Mouse (Mus musculus) cerebellum, adult 11-12 months (tissue): ENCODE measurements around the gene Sec14l2.
"Not testable (repeated sequence)": the region's sequence is repeated elsewhere in the genome, so short reads cannot be mapped to it uniquely, and the experiment has no call there.

Experiments used
- DNase-seq: peaks from one replicate; pipeline ENCODE4 v3.0.0; 2022

The Sec14l2 gene

GRCm38 (mm10) chr11:4128461-4128860, 5.2 kb upstream of the Sec14l2 start:
- not testable (repeated sequence) for DNase-seq

GRCm38 (mm10) chr11:4127059-4127458, 3.8 kb upstream of the Sec14l2 start:
- DNase-seq = no peak

- DNase-seq = no peak
Observed at GRCm38 (mm10) chr11:4123922-4124321, 707 bp upstream of the Sec14l2 start.

GRCm38 (mm10) chr11:4122226-4122625, 989 bp downstream of the Sec14l2 start:
- DNase-seq = no peak

- no peak for DNase-seq
Observed at GRCm38 (mm10) chr11:4121691-4122090, 1.5 kb downstream of the Sec14l2 start.

GRCm38 (mm10) chr11:4119635-4120034, 3.6 kb downstream of the Sec14l2 start:
- DNase-seq = no peak

- peak; percentile 81 for DNase-seq
Observed at GRCm38 (mm10) chr11:4118081-4118921, 4.9 kb downstream of the Sec14l2 start.

GRCm38 (mm10) chr11:4117372-4118071, 5.7 kb downstream of the Sec14l2 start:
- no peak for DNase-seq

GRCm38 (mm10) chr11:4116458-4117141, 6.6 kb downstream of the Sec14l2 start:
- DNase-seq = no peak

GRCm38 (mm10) chr11:4115407-4115806, 7.8 kb downstream of the Sec14l2 start:
- DNase-seq = no peak

- DNase-seq = not testable (repeated sequence)
Observed at GRCm38 (mm10) chr11:4114541-4114940, 8.7 kb downstream of the Sec14l2 start.

- DNase-seq = no peak
Observed at GRCm38 (mm10) chr11:4113970-4114369, 9.2 kb downstream of the Sec14l2 start.

GRCm38 (mm10) chr11:4113496-4113895, 9.7 kb downstream of the Sec14l2 start:
- no peak for DNase-seq

- no peak for DNase-seq
Observed at GRCm38 (mm10) chr11:4112861-4113260, 10.4 kb downstream of the Sec14l2 start.

- DNase-seq = no peak
Observed at GRCm38 (mm10) chr11:4112033-4112432, 11.2 kb downstream of the Sec14l2 start.

GRCm38 (mm10) chr11:4108691-4109090, 14.5 kb downstream of the Sec14l2 start:
- DNase-seq = no peak

- not testable (repeated sequence) for DNase-seq
Observed at GRCm38 (mm10) chr11:4107901-4108300, 15.3 kb downstream of the Sec14l2 start.

GRCm38 (mm10) chr11:4105444-4105843, 17.8 kb downstream of the Sec14l2 start:
- no peak for DNase-seq

GRCm38 (mm10) chr11:4104989-4105388, 18.2 kb downstream of the Sec14l2 start:
- DNase-seq = no peak

- no peak for DNase-seq
Observed at GRCm38 (mm10) chr11:4103522-4103921, 19.7 kb downstream of the Sec14l2 start.

- DNase-seq = no peak
Observed at GRCm38 (mm10) chr11:4101851-4102250, 21.4 kb downstream of the Sec14l2 start.

- DNase-seq = peak; percentile 25
Observed at GRCm38 (mm10) chr11:4099447-4099846, 23.8 kb downstream of the Sec14l2 start.

- DNase-seq = no peak
Observed at GRCm38 (mm10) chr11:4098816-4099215, 24.4 kb downstream of the Sec14l2 start.

GRCm38 (mm10) chr11:4098120-4098519, 25.1 kb downstream of the Sec14l2 start:
- peak; percentile 46 for DNase-seq
